Mouse (Mus musculus): Measurements from ENCODE around the gene Acmsd.

Acmsd gene

DNA sequence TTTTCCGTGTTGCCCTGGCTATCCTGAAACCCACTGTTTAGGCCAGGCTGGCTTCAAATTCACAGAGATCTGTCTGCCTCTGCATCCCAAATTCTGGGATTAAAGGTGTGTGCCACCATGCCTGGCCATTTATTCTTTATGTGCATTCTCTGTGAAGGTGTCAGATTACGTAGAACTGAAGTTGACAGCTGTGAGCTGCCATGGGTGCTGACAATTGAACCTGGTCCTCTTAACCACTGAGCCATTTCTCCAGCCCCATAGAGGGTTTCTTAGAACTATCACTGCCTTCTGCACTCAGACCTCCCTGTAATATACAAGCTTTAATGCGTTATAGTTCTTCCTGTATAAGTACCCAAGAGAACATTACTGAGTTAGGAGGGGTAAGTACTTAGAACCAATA is 49.4 kb downstream of the Acmsd start:
- DNase-seq: no peak

DNA sequence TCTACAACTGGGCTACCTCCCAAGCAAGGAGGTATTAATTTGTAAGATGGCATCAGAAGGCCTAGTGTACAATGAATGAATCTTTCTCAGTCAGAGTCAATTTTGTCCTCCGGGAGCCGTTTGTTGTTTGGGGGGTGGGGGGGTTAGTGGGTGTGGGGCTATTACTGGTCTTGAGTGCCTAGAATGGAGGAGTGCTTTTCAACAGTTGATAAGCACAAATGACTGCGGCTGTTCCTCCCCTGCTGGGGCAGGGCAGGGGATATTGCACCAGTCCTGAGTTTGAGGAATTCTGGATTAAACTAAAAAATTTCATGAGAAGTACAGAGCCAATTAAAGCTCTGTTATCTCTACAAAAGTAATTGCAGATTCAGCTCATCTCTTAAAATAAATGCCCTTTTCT is 50.9 kb downstream of the Acmsd start:
- no peak for DNase-seq

DNA sequence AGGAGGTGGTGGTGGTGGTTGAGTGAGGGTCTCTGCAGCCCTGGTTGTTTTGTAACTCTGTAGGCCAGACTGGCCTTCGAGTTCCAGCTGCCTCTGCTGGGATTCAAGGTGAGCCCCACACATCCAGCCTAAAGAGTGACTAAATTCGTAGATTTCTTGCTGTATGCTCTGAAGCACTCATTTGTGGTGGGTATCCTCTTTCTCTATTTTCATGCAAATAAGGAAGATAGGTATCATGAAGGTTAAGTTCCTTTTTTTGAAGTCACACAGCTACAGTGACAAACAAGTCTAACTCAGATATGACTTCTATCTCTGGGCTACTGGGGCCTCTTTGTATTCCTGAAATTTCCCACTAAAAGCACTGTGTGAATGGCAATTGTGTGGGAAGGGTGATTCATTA is 51.6 kb downstream of the Acmsd start:
- no peak for DNase-seq

DNA sequence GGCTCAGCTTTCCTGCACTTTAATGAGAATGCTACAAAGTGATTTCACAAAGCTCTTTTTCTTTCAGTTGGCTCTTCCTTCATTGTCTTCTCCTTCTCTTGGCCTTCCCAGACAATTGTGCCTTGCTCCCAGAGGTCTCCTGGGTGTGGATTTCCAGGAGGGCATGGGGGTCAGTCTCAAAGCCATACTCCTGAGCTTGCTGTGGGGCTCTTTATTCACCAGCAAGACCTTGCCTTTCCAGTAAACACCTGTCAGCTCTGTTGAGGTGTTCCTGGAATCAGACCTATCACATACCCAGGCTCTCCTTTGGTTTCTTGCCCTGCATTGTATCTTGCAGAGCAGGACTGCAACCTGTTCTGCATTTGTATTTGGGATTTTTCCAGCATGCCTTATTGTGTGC is 54.6 kb downstream of the Acmsd start:
- DNase-seq: no peak

DNA sequence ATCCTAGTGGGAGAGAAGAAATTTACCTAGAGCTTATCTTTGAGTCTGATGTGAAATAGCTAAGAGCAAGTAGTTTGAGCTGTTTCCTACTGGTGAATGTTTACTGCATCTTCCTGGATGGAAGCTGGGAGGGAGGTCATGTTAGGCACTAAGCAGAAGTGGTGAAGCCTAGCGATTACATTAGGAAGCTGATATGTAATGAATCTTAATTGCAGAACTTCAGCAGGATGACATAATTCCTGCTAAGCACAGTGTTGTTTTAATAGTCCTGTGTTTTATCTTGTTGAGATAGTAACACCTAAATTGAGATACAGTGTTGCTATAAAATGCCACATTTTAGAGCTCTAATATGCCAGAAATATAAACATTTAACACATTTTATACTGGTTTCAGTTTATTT is 56.7 kb downstream of the Acmsd start:
- no peak for DNase-seq

DNA sequence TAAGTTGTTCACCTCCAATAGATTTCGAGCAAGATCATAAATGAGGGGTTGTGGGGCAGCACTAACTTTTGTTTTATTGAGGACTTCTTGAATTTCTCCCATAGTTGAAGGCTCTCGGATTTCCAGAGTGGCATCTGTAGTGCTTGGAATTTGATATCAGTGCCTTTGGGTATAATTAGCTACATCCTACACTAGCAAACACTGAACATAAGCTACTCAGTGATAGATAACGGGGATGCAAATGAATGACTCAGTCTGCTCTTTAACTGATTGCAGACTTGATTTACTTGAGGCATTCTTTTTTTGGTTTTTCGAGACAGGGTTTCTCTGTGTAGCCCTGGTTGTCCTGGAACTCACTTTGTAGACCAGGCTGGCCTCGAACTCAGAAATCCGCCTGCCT is 59.7 kb downstream of the Acmsd start:
- DNase-seq: no peak

DNA sequence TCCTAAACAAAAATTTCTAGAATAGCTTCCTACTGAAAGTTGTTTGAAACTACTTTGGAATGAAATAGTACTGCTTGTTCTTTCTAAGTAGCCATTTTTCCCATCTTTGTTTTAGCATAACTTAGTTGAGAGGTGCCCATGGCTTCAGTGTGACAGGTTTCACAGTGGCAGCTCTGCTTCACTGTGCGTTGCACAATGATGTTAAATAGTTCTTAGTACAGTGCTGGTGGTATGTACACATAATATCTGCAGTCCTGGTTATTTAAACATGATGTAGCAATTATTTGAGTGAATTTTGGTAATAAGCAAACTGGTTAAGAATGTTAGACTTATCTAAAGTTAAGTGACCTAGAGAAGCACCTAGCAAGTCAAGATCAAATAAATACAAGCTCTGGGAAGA is 64.2 kb downstream of the Acmsd start:
- DNase-seq: no peak

DNA sequence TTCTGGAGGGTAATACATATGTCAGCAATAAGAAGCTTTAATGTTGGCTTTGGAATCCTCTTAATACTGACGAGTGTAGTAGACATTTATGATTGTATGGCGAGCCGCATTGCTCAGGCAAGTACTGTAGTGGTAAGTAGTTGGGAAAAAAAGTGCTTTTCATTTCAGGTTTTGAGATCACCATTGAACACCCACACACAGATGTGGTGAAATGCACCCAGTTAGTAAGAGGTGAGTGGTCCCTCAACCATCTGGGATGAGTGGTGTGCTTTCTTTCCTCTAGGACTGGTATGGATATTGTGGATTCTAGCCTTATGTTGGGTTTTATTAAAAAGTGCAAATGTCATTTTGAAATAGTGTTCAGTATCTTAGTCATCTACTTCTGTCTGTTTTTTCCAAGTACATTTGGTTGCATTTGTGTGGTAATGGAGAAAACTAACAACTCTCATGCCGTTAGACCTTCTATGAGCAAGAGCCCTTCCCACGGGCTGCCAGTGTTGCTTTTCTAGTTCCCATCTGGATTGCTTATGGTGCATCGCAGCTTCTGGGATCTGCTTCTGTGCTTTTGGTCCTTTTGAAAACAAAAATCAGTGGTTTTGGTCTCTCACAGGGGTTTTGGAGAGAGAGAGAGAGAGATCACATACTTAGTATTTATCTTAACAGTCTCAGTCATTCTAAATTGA is 66.0 kb downstream of the Acmsd start:
- DNase-seq: no peak

DNA sequence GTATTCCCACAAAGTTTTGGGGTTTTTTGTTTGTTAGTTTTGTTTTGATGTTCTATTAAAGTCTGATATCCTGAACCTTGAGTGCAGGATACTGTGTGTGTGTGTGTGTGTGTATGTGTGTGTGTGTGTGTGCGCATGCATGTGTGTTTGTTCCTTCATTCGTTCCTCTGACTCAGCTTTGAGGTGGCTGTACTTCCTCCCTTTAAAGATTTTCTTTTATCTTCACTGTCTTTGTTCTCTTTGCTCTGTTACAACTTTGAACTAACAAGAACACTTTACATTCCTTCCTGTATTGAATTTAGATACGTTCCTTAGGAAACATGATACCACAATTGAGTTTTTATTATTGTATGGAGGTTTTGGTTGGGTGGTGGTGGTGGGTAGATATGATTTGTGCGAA is 67.1 kb downstream of the Acmsd start:
- no peak for DNase-seq

DNA sequence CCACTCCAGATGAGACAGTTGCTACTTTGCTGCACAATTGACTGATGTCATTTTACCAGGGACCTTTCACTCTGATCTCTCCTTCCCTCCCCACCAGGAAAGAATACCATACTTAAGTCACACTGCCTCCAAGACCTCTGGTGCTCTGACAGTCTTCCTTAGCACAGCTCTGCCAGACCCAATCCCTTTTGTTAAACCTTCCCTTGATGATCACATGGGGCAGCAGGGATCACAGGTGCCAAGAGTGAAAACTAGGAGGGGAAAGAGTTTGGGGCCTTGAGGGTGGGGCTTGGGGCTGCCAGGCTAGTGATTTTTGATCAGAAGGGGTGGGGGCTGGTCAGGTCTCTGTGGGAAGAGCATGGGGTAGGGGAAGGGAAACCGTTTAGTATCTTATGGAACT is 67.5 kb downstream of the Acmsd start:
- no peak for DNase-seq

DNA sequence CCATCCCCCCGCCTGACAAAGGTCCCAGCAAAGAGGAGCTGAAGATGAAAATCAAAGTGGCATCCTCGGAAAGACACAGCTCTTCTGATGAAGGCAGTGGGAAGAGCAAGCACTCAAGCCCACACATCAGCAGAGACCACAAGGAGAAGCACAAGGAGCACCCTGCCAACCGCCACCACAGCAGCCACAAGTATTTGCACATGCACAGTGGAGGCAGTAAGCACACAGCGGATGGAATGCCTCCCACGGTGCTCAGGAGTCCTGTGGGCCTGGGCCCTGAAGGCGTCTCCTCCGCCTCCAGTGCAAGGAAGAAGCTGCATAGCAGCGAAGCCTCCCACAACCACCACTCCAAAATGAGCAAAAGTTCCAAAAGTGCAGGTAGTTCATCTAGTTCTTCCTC is 73.7 kb downstream of the Acmsd start:
- DNase-seq: no peak

DNA sequence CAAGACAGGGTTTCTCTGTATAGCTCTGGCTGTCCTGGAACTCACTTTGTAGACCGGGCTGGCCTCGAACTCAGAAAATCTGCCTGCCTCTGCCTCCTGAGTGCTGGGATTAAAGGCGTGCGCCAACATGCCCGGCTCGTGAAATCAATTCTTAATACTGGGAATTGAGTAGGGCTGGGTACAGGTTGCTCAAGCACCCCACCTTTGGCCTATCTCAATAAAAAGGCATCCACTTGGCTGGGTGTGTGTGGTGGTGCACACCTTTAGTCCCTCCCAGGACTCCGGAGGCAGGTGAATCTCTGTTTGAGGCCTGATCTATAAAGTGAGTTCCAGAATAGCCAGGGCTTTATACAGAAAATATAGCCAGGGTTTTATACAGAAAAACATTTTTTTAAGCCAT is 79.5 kb downstream of the Acmsd start:
- no peak for DNase-seq

DNA sequence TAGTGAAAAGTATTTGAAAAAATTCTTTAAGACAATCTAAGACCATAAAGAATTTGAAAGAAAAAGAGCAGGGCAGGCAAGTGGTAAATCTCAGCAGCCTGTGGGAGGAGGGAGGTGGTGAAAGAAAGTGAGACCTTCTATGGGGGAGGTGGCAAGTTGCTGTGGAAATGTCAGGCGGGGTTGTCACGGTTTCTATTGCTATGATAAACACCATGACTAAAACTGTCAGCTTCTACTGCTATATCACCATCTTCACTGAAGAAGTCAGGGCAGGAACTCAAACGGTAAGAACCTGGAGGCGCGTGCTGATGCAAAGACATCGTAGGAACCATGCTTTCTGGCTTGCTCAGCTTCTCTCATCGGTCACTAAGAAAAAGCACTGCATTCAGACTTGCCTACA is 83.7 kb downstream of the Acmsd start:
- DNase-seq: no peak

DNA sequence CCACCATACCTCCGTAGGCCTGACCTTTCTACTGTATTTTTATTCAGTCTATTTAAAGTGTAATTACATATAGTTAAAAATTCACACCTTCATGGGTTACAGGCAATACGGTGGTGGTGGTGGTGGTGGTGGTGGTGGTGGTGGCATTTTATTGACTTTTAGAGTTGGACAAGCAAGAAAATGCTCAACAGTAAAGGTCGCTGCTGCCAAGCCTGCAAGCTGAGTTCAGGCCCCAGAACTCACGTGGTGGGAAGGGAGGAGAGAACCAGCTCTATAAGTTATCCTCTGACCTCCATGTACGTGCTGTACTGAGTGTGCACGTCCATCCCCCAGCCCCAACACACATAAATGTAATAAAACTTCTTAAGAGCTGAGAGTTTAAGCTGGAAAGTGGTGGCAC is 87.2 kb downstream of the Acmsd start:
- DNase-seq: no peak
